Mouse (Mus musculus) midbrain, embryonic 10.5 days (tissue): ENCODE results near the gene Glipr1l1. TPM values are rescaled to one million over a fixed set of nuclear protein-coding genes. Genes with fewer than 3 reads are reported as not detected.
"Not testable (repeated sequence)": the region's sequence is repeated elsewhere in the genome, so short reads cannot be mapped to it uniquely, and the experiment has no call there.

Source experiments
- DNase-seq: peaks from one replicate; pipeline ENCODE4 v3.0.0-alpha.2; 2017; ENCODE audit warnings: low spot score
- H3K27ac ChIP-seq: fragments of 300-500 bp; sonication (generic); replicated peaks from 2 replicates; pipeline ENCODE4 v1.5.1; 2016; ENCODE audit warnings: mild to moderate bottlenecking
- H3K27me3 ChIP-seq: fragments of 300-500 bp; sonication (generic); 2 replicates; pipeline ENCODE4 v1.6.1; 2016; ENCODE audit warnings: low read depth, mild to moderate bottlenecking; ENCODE audit not compliant: poor library complexity, severe bottlenecking
- H3K36me3 ChIP-seq: fragments of 300-500 bp; sonication (generic); 2 replicates; pipeline ENCODE4 v1.6.1; 2016; ENCODE audit warnings: mild to moderate bottlenecking, moderate library complexity
- H3K4me1 ChIP-seq: fragments of 300-500 bp; sonication (generic); 2 replicates; pipeline ENCODE4 v1.6.1; 2016
- H3K4me3 ChIP-seq: fragments of 300-500 bp; sonication (generic); 2 replicates; pipeline ENCODE4 v1.5.1; 2016; ENCODE audit warnings: mild to moderate bottlenecking, moderate library complexity
- H3K9me3 ChIP-seq: fragments of 300-500 bp; sonication (generic); replicated peaks from 2 replicates; pipeline ENCODE4 v1.6.1; 2016; ENCODE audit warnings: mild to moderate bottlenecking
- WGBS: fragments of 180-500 bp; shearing (Covaris S2); methylation state at CpG from one replicate; pipeline ENCODE4 v1.1.7; 2016; 5-methylcytosine and 5-hydroxymethylcytosine counted together
- polyA plus RNA-seq: library from polyadenylated mRNA; unstranded; fragments of >200 nt; fragmentation: Nextera tagmentation; extraction: Ambion mirVana; gene quantifications from 2 replicates; pipeline ENCODE4 v1.2.1, GENCODE M21; 2016

The Glipr1l1 gene
- polyA plus RNA-seq, result not detected in 2 replicates

GRCm38 (mm10) chr10:112059702-112060582 is at the start of gene Glipr1l1:
Glipr1l1 (plus strand) TSS chr10:112060189.
- H3K4me1 ChIP-seq, result peaks cover 4% of the 10 kb centered on the region; the same call in 1 of the 2 replicates
- H3K36me3 ChIP-seq, result no peaks in the 10 kb centered on the region
- DNase-seq, result peak; percentile 77
- H3K27me3 ChIP-seq, result no peaks in the 10 kb centered on the region
- 46% methylated on average over 14 of the region's 14 CpGs for WGBS
- no peaks in the 10 kb centered on the region for H3K9me3 ChIP-seq
- H3K4me3 ChIP-seq, result no peak within 1 kb of the TSS
- no peak within 1 kb of the TSS for H3K27ac ChIP-seq

- Histone ChIP-seq H3K36me3 (no peaks in the 10 kb centered on the region), H3K9me3 (no peaks in the 10 kb centered on the region), H3K4me1 (no peaks in the 10 kb centered on the region), H3K4me3 (no peak overlapping the region), H3K27ac (no peak overlapping the region), H3K27me3 (no peaks in the 10 kb centered on the region)
- 76% methylated on average over 2 of the region's 2 CpGs for WGBS
- DNase-seq, result no peak
These were observed 36.4 kb upstream of the Glipr1l1 start for GRCm38 (mm10) chr10:112023585-112023984.

- not testable (repeated sequence) for H3K27me3 ChIP-seq, H3K36me3 ChIP-seq, H3K9me3 ChIP-seq, DNase-seq, H3K4me1 ChIP-seq, H3K4me3 ChIP-seq, H3K27ac ChIP-seq
- 84% methylated on average over 3 of the region's 3 CpGs for WGBS
These were observed 31.3 kb upstream of the Glipr1l1 start for GRCm38 (mm10) chr10:112028689-112029088.

GRCm38 (mm10) chr10:112043523-112043922 is 16.5 kb upstream of the Glipr1l1 start:
- not testable (repeated sequence) for H3K27me3 ChIP-seq, H3K27ac ChIP-seq, DNase-seq, H3K9me3 ChIP-seq, H3K36me3 ChIP-seq, H3K4me1 ChIP-seq, H3K4me3 ChIP-seq
- 82% methylated on average over 9 of the region's 9 CpGs for WGBS

GRCm38 (mm10) chr10:112044283-112044682 is 15.7 kb upstream of the Glipr1l1 start:
- not testable (repeated sequence) for H3K4me1 ChIP-seq, H3K27ac ChIP-seq, H3K36me3 ChIP-seq, H3K4me3 ChIP-seq, DNase-seq, H3K9me3 ChIP-seq, H3K27me3 ChIP-seq
- 66% methylated on average over 14 of the region's 14 CpGs for WGBS

- Histone ChIP-seq H3K27ac (no peak overlapping the region), H3K9me3 (no peaks in the 10 kb centered on the region), H3K27me3 (no peaks in the 10 kb centered on the region), H3K4me3 (no peak overlapping the region), H3K4me1 (no peaks in the 10 kb centered on the region), H3K36me3 (no peaks in the 10 kb centered on the region)
- DNase-seq, result no peak
These were observed 8.8 kb upstream of the Glipr1l1 start for GRCm38 (mm10) chr10:112051220-112051619.

- not testable (repeated sequence) for H3K27me3 ChIP-seq, H3K4me1 ChIP-seq, H3K36me3 ChIP-seq, H3K4me3 ChIP-seq, H3K9me3 ChIP-seq, H3K27ac ChIP-seq
- 78% methylated on average over 2 of the region's 2 CpGs for WGBS
- peak; percentile 17 for DNase-seq
These were observed 8.0 kb upstream of the Glipr1l1 start for GRCm38 (mm10) chr10:112051956-112052355.

- DNase-seq, H3K4me1 ChIP-seq, H3K9me3 ChIP-seq, H3K27ac ChIP-seq, H3K36me3 ChIP-seq, H3K4me3 ChIP-seq, H3K27me3 ChIP-seq: not testable (repeated sequence)
- 91% methylated on average over 6 of the region's 6 CpGs for WGBS
These were observed 570 bp downstream of the Glipr1l1 start for GRCm38 (mm10) chr10:112060583-112060934.

- no peaks in the 10 kb centered on the region for H3K27me3 ChIP-seq
- 55% methylated on average over 2 of the region's 2 CpGs for WGBS
- no peak overlapping the region for H3K27ac ChIP-seq
- no peak overlapping the region for H3K4me3 ChIP-seq
- no peaks in the 10 kb centered on the region for H3K4me1 ChIP-seq
- no peak for DNase-seq
- no peaks in the 10 kb centered on the region for H3K36me3 ChIP-seq
- H3K9me3 ChIP-seq, result no peaks in the 10 kb centered on the region
These were observed 20.1 kb downstream of the Glipr1l1 start for GRCm38 (mm10) chr10:112080044-112080443.

- WGBS, result 94% methylated on average over 14 of the region's 14 CpGs
- Histone ChIP-seq H3K36me3 (no peaks in the 10 kb centered on the region), H3K4me3 (no peak within 1 kb of the TSS), H3K9me3 (no peaks in the 10 kb centered on the region), H3K27ac (no peak within 1 kb of the TSS), H3K4me1 (no peaks in the 10 kb centered on the region), H3K27me3 (no peaks in the 10 kb centered on the region)
- no peak for DNase-seq
These were observed 23.2 kb downstream of the Glipr1l1 start, which contains the start of gene Glipr1l2 for GRCm38 (mm10) chr10:112083157-112083556. Glipr1l2 (plus strand) TSS chr10:112083354.

GRCm38 (mm10) chr10:112105785-112106184 is 45.8 kb downstream of the Glipr1l1 start:
- peak; percentile 60 for DNase-seq
- 7% methylated on average over 5 of the region's 5 CpGs for WGBS
- H3K27ac ChIP-seq, H3K4me3 ChIP-seq, H3K4me1 ChIP-seq, H3K36me3 ChIP-seq, H3K27me3 ChIP-seq: not testable (repeated sequence)
- peaks cover 18% of the 10 kb centered on the region for H3K9me3 ChIP-seq

GRCm38 (mm10) chr10:112110401-112110800 is 50.4 kb downstream of the Glipr1l1 start:
- 92% methylated on average over 7 of the region's 7 CpGs for WGBS
- Histone ChIP-seq H3K27me3 (no peaks in the 10 kb centered on the region), H3K4me1 (no peaks in the 10 kb centered on the region), H3K36me3 (no peaks in the 10 kb centered on the region), H3K4me3 (no peak overlapping the region), H3K27ac (no peak overlapping the region), H3K9me3 (no peaks in the 10 kb centered on the region)
- DNase-seq, result no peak

- H3K4me3 ChIP-seq, H3K36me3 ChIP-seq, H3K27me3 ChIP-seq, H3K4me1 ChIP-seq, DNase-seq, H3K27ac ChIP-seq, H3K9me3 ChIP-seq: not testable (repeated sequence)
- 70% methylated on average over 2 of the region's 2 CpGs for WGBS
These were observed 65.1 kb downstream of the Glipr1l1 start for GRCm38 (mm10) chr10:112125090-112125489.
